Mouse (Mus musculus): ENCODE results near the gene Defb22.

- TF ChIP-seq CTCF (IDR thresholded peaks at IDR 0.05; ENCODE audit: low read depth) (no peak), EP300 (IDR thresholded peaks at IDR 0.05; ENCODE audit: low read depth) (no peak)
Measured at GRCm38 (mm10) chr2:152447461-152447860, 42.5 kb downstream of the Defb22 start.

Measured in heart, postnatal 0 days (tissue).